8 mouse cellular contexts compared by ENCODE assay signal in genomic region chr4:47208421-47208991, GRCm38 (mm10). TPM values are rescaled to one million over a fixed set of nuclear protein-coding genes. Genes with fewer than 3 reads are reported as not detected.
DNase-seq lines count a peak whose midpoint lies in the region; ATAC-seq and TF ChIP-seq lines count a peak whose summit lies in the region.

No protein-coding gene starts in this region.

- H3K4me3 ChIP-seq in layer of hippocampus, adult 2 months: peak overlapping the region; percentile 56
- H3K4me3 ChIP-seq in hindbrain, embryonic 13.5 days: peak overlapping the region; percentile 57
- peak overlapping the region; percentile 47 for H3K4me3 ChIP-seq in midbrain, embryonic 14.5 days (replicated peaks; ENCODE audit: low read depth, low read length)

- peak overlapping the region; percentile 80 for H3K4me2 ChIP-seq in hindbrain, embryonic 13.5 days
- peak overlapping the region; percentile 71 for H3K4me2 ChIP-seq in midbrain, embryonic 14.5 days (ENCODE audit: low read length)

- 3% methylated on average over 40 of the region's 40 CpGs for WGBS in hindbrain, embryonic 13.5 days
- 3% methylated on average over 40 of the region's 40 CpGs for WGBS in midbrain, embryonic 14.5 days

- peak overlapping the region; percentile 76 for H3K9ac ChIP-seq in hindbrain, embryonic 13.5 days
- peak overlapping the region; percentile 65 for H3K9ac ChIP-seq in midbrain, embryonic 14.5 days (replicated peaks; ENCODE audit: low read length)

- TF ChIP-seq CTCF in layer of hippocampus, adult 2 months (conservative IDR thresholded peaks at IDR 0.05): 0 out of 2 replicates have a peak, but pooled peaks have one; percentile 6

- no peak overlapping the region for H3K27ac ChIP-seq in layer of hippocampus, adult 2 months
- H3K27ac ChIP-seq in hindbrain, embryonic 13.5 days: no peak overlapping the region
- no peak overlapping the region for H3K27ac ChIP-seq in midbrain, embryonic 14.5 days (replicated peaks; ENCODE audit: low read depth, low read length)

- no peaks in the 10 kb centered on the region for H3K36me3 ChIP-seq in hindbrain, embryonic 13.5 days
- H3K36me3 ChIP-seq in midbrain, embryonic 14.5 days (ENCODE audit: control insufficient read depth, insufficient read depth, low read length): no peaks in the 10 kb centered on the region

- H3K9me3 ChIP-seq in hindbrain, embryonic 13.5 days: no peaks in the 10 kb centered on the region
- no peaks in the 10 kb centered on the region for H3K9me3 ChIP-seq in midbrain, embryonic 14.5 days (ENCODE audit: control insufficient read depth, low read length)

- peaks cover 66% of the 10 kb centered on the region for H3K27me3 ChIP-seq in hindbrain, embryonic 13.5 days
- peaks cover 38% of the 10 kb centered on the region for H3K27me3 ChIP-seq in midbrain, embryonic 14.5 days (ENCODE audit: control insufficient read depth, insufficient read depth, low read length)

- H3K4me1 ChIP-seq in hindbrain, embryonic 13.5 days (replicated peaks): peaks cover 14% of the 10 kb centered on the region
- no peaks in the 10 kb centered on the region for H3K4me1 ChIP-seq in midbrain, embryonic 14.5 days (ENCODE audit: control insufficient read depth, insufficient read depth, low read length)

- ATAC-seq in hindbrain, embryonic 13.5 days (ENCODE audit: low FRiP score): peak; percentile 70
- 0 out of 2 replicates have a peak, but pooled peaks have one; percentile 2 for ATAC-seq in midbrain, embryonic 14.5 days (ENCODE audit: low FRiP score, low TSS enrichment)
- ATAC-seq in activated CD4-positive, CD25-positive, alpha-beta regulatory T cell, adult 4 months: no peak

- DNase-seq in layer of hippocampus, adult 2 months (ENCODE audit: low spot score in 2 of 2): no peak
- DNase-seq in layer of hippocampus, adult 9-10 months (ENCODE audit: low spot score): no peak
- peak; percentile 38 for DNase-seq in embryo, embryonic 11 days
- peak; percentile 57 for DNase-seq in midbrain, embryonic 14.5 days
- no peak for DNase-seq in Muller cell, postnatal 12 days (ENCODE audit: inconsistent ontology term)
- no peak for DNase-seq in adrenal gland, postnatal 25 days

RNA-seq across cellular contexts. Expression of gene Col15a1, which starts 0.5 kb away (rescaled TPM):
- total RNA-seq in layer of hippocampus, adult 2 months (2021): 1 to 10 TPM; 6.8 to 7.0 TPM
- 2.9 and 3.7 TPM in 2 replicates for polyA plus RNA-seq in hindbrain, embryonic 13.5 days (2015; fragmentation: Nextera tagmentation; extraction: Ambion mirVana)
- polyA plus RNA-seq in midbrain, embryonic 14.5 days (2014; fragmentation: Nextera tagmentation; extraction: Ambion mirVana): 1.8 and 3.0 TPM in 2 replicates
- 1 to 10 TPM; 2.6 to 5.3 TPM for polyA plus RNA-seq in activated CD4-positive, CD25-positive, alpha-beta regulatory T cell, adult 4 months (2017; shearing (Covaris generic))
- 36.1 and 38.6 TPM in 2 replicates for total RNA-seq in adrenal gland, postnatal 25 days (2021)

Comparison
In these comparisons a context has a peak if more than half of its experiments do, and no peak if none do; other contexts are left out.
1. DNase-seq: peak in embryo, embryonic 11 days (single experiment) and midbrain, embryonic 14.5 days (single experiment); none in layer of hippocampus, adult 2 months (0 of 2), layer of hippocampus, adult 9-10 months (single experiment), Muller cell, postnatal 12 days (single experiment) and adrenal gland, postnatal 25 days (single experiment).
2. Peak in every context shown above with its lines, with median percentiles within 50 percentile points of each other: H3K4me3 ChIP-seq.